27 mouse cellular contexts compared by ENCODE assay signal in the genomic region with DNA sequence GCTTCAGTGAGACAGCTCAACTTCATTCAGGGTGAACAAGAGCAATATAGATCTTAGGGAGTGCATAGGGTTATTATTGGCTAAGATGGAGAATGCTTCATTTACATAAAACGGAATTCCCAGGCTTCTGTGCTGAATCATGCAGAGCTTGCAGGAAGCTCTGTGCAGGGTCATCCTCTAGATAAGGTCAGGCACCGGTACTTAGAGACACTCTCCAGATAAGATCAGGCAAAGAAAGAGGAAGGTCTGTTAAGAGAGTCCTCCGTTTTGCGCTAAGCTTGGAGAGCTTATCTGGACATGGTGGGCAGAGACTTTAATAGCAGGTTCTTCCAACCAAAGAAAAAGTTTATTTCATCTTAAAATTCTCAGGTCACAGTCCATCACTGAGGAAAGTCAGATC.
"Had no signal": no experiment of that assay in that cellular context is flagged by ENCODE, and none has a peak within 500 bp of the region (broad histone marks: within the 10 kb centered on the region; RNA-seq: fewer than 3 reads in every experiment).

No protein-coding gene starts in this region.

- H3K4me3 ChIP-seq: gastrocnemius, adult 2 months; heart, embryonic 10.5 days; heart, embryonic 12.5 days; hindbrain, embryonic 13.5 days; hindbrain, embryonic 15.5 days; intestine, embryonic 15.5 days; kidney, embryonic 15.5 days; layer of hippocampus, adult 2 months; limb, embryonic 10.5 days; limb, embryonic 12.5 days; liver, embryonic 13.5 days; liver, embryonic 15.5 days had no signal

- H3K9ac ChIP-seq: heart, embryonic 12.5 days; hindbrain, embryonic 13.5 days; hindbrain, embryonic 15.5 days; intestine, embryonic 15.5 days; kidney, embryonic 15.5 days; limb, embryonic 12.5 days; liver, embryonic 13.5 days; liver, embryonic 15.5 days; liver, postnatal 0 days had no signal

- H3K27ac ChIP-seq: gastrocnemius, adult 2 months; heart, embryonic 10.5 days; hindbrain, embryonic 13.5 days; hindbrain, embryonic 15.5 days; hindbrain, postnatal 0 days; intestine, embryonic 15.5 days; kidney, embryonic 15.5 days; layer of hippocampus, adult 2 months; limb, embryonic 10.5 days; limb, embryonic 12.5 days; liver, embryonic 13.5 days; liver, embryonic 15.5 days had no signal

- DNase-seq: gastrocnemius, adult 2 months; gastrocnemius, postnatal 10 days; gastrocnemius, postnatal 25 days; heart, adult 18-20 months; heart, postnatal 10 days; heart, postnatal 36 days; kidney, adult 11 months; kidney, adult 2 months; kidney, adult 9 months; kidney, postnatal 10 days; kidney, postnatal 25 days; kidney, postnatal 4 days; liver; liver, embryonic 13.5 days; liver, postnatal 0 days had no signal

- H3K4me2 ChIP-seq: heart, embryonic 12.5 days; hindbrain, embryonic 13.5 days; hindbrain, embryonic 15.5 days; intestine, embryonic 15.5 days; kidney, embryonic 15.5 days; limb, embryonic 12.5 days; liver, embryonic 11.5 days; liver, embryonic 13.5 days; liver, embryonic 15.5 days had no signal

- H3K27me3 ChIP-seq: hindbrain, embryonic 13.5 days; hindbrain, embryonic 15.5 days; intestine, embryonic 15.5 days; limb, embryonic 12.5 days; liver, embryonic 13.5 days; liver, embryonic 15.5 days had no signal

- H3K9me3 ChIP-seq: heart, embryonic 10.5 days; heart, embryonic 12.5 days; hindbrain, embryonic 13.5 days; hindbrain, embryonic 15.5 days; intestine, embryonic 15.5 days; kidney, embryonic 15.5 days; limb, embryonic 10.5 days; limb, embryonic 12.5 days; liver, embryonic 13.5 days; liver, embryonic 15.5 days had no signal

- ATAC-seq: hindbrain, postnatal 0 days; intestine, embryonic 15.5 days; liver, postnatal 0 days had no signal

- H3K36me3 ChIP-seq: heart, embryonic 10.5 days; heart, embryonic 12.5 days; hindbrain, embryonic 13.5 days; hindbrain, embryonic 15.5 days; intestine, embryonic 15.5 days; kidney, embryonic 15.5 days; limb, embryonic 10.5 days; limb, embryonic 12.5 days; liver, embryonic 13.5 days; liver, embryonic 15.5 days had no signal

- H3K4me1 ChIP-seq: heart, embryonic 12.5 days; hindbrain, embryonic 13.5 days; hindbrain, embryonic 15.5 days; intestine, embryonic 15.5 days; kidney, embryonic 15.5 days; limb, embryonic 10.5 days; limb, embryonic 12.5 days; liver, embryonic 13.5 days; liver, embryonic 15.5 days had no signal
